Comparison of ENCODE assay signal across 8 mouse cellular contexts in the genomic region with DNA sequence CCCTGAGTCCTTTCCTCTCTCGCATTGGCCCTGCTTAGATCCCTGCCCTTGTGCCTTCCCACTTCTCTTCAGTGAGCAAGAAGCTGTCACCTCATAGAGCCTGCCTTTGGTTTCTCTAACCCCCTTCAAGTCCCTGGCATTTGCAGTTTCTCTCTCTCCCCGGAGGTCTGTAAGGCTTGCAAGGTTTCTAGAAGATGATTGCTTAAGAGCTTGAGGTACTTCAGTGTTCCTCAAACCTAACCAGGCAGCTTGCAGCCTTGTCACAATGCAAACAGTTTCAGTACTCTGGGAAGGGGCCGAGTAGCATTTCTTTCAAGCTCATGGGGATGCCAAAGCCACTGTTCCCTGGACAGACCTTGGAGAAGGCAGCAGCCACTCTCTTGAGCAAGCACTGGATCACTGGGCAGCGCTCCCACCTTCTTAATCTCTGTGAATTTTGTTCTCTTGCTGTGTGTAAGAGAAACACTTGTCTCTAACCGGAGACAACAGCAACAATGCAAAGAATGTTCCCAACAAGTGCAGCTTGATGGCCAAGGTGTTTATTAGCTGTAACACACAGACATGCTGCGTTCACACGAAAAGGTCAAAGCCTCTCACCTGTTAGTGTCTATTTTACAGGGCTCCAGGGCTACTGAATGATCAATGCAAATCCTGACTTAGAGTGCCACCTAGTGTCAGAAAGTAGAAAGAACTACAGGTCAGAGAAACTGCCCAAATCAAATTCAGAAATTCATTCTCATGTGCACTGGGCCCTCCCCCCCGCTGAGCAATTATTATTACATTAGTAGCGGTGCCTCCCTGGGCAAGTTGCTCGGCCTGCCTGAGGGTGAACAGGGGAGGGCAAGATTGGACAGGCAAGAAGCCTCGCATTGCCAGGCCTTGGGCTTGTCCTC. TPM values are rescaled to one million over a fixed set of nuclear protein-coding genes. Genes with fewer than 3 reads are reported as not detected.
DNase-seq lines count a peak whose midpoint lies in the region; ATAC-seq lines count a peak whose summit lies in the region.
"Had no signal": no experiment of that assay in that cellular context is flagged by ENCODE, and none has a peak within 500 bp of the region (broad histone marks: within the 10 kb centered on the region; RNA-seq: fewer than 3 reads in every experiment).

No protein-coding gene starts in this region.

- peak overlapping the region; percentile 14; the same call in 1 of the 2 replicates for H3K9ac ChIP-seq in hindbrain, embryonic 15.5 days
- no peak overlapping the region for H3K9ac ChIP-seq in liver, embryonic 16.5 days (ENCODE audit: low read depth, low read length)
- no peak overlapping the region for H3K9ac ChIP-seq in neural tube, embryonic 11.5 days (ENCODE audit: low read length)

- peak; percentile 75 for DNase-seq in thymus, postnatal 0 days (ENCODE audit: low spot score)
- DNase-seq in thymus, adult 18-20 months: no peak
- DNase-seq in brain, adult 2 months (ENCODE audit: low read depth, low spot score): peak; percentile 85
- peak; percentile 43 for DNase-seq in neural tube, embryonic 11.5 days (ENCODE audit: low spot score)

- 34% methylated on average over 11 of the region's 11 CpGs for WGBS in hindbrain, embryonic 15.5 days
- WGBS in liver, embryonic 16.5 days (ENCODE audit: insufficient replicate concordance): 30% methylated on average over 11 of the region's 11 CpGs
- 35% methylated on average over 11 of the region's 11 CpGs for WGBS in neural tube, embryonic 11.5 days

- peaks cover 3% of the 10 kb centered on the region for H3K4me1 ChIP-seq in hindbrain, embryonic 15.5 days (replicated peaks)
- H3K4me1 ChIP-seq in liver, embryonic 16.5 days (ENCODE audit: control insufficient read depth, low read depth, low read length): no peaks in the 10 kb centered on the region; the same call in 1 of the 2 replicates
- H3K4me1 ChIP-seq in neural tube, embryonic 11.5 days (ENCODE audit: control insufficient read depth, insufficient read depth, low read length): no peaks in the 10 kb centered on the region

- H3K9me3 ChIP-seq in hindbrain, embryonic 15.5 days: no peaks in the 10 kb centered on the region
- H3K9me3 ChIP-seq in liver, embryonic 16.5 days (replicated peaks; ENCODE audit: control insufficient read depth, low read length): no peaks in the 10 kb centered on the region
- H3K9me3 ChIP-seq in neural tube, embryonic 11.5 days (ENCODE audit: control insufficient read depth, low read length): no peaks in the 10 kb centered on the region

- H3K27me3 ChIP-seq in hindbrain, embryonic 15.5 days: no peaks in the 10 kb centered on the region
- H3K27me3 ChIP-seq in liver, embryonic 16.5 days (ENCODE audit: control insufficient read depth, insufficient read depth, low read depth, low read length): no peaks in the 10 kb centered on the region; the same call in none of the 2 replicates
- no peaks in the 10 kb centered on the region for H3K27me3 ChIP-seq in neural tube, embryonic 11.5 days (ENCODE audit: control insufficient read depth, insufficient read depth, low read length)

- ATAC-seq in erythroid progenitor cell, adult 5-6 weeks (replicated peaks; ENCODE audit: low FRiP score, poor library complexity, severe bottlenecking): peak; percentile 70
- peak; percentile 87 for ATAC-seq in hindbrain, embryonic 15.5 days (ENCODE audit: low FRiP score, low read depth)
- peak; percentile 51 for ATAC-seq in liver, embryonic 16.5 days (ENCODE audit: low read depth)
- peak; percentile 74 for ATAC-seq in neural tube, embryonic 11.5 days (ENCODE audit: insufficient read depth, low FRiP score, low TSS enrichment)

- no peak overlapping the region for H3K4me3 ChIP-seq in hindbrain, embryonic 15.5 days
- H3K4me3 ChIP-seq in liver, embryonic 16.5 days (ENCODE audit: low read depth, low read length): no peak overlapping the region
- H3K4me3 ChIP-seq in neural tube, embryonic 11.5 days (ENCODE audit: low read depth, low read length): no peak overlapping the region

- H3K27ac ChIP-seq in hindbrain, embryonic 15.5 days (replicated peaks): no peak overlapping the region
- no peak overlapping the region for H3K27ac ChIP-seq in liver, embryonic 16.5 days (ENCODE audit: low read length)
- H3K27ac ChIP-seq in neural tube, embryonic 11.5 days (ENCODE audit: low read depth, low read length): no peak overlapping the region

- no peaks in the 10 kb centered on the region for H3K36me3 ChIP-seq in hindbrain, embryonic 15.5 days
- no peaks in the 10 kb centered on the region for H3K36me3 ChIP-seq in liver, embryonic 16.5 days (ENCODE audit: control insufficient read depth, insufficient read depth)
- H3K36me3 ChIP-seq in neural tube, embryonic 11.5 days (ENCODE audit: control insufficient read depth, insufficient read depth, low read length): no peaks in the 10 kb centered on the region

- H3K4me2 ChIP-seq in hindbrain, embryonic 15.5 days: no peak overlapping the region
- no peak overlapping the region for H3K4me2 ChIP-seq in liver, embryonic 16.5 days (ENCODE audit: low read depth, low read length)
- no peak overlapping the region for H3K4me2 ChIP-seq in neural tube, embryonic 11.5 days (ENCODE audit: low read depth)

RNA-seq across cellular contexts. Expression of gene Ccdc86, which starts 10.3 kb away (rescaled TPM):
- polyA plus RNA-seq in thymus, postnatal 0 days (2015; fragmentation: Nextera tagmentation; extraction: Ambion mirVana): 23.4 and 25.1 TPM in 2 replicates
- total RNA-seq in erythroid progenitor cell, adult 5-6 weeks (2015; ENCODE audit: low replicate concordance): 2.5 and 6.3 TPM in 2 replicates
- 1.9 and 3.9 TPM in 2 replicates for total RNA-seq in erythroid progenitor cell, adult 5-6 weeks (2017; ENCODE audit: low replicate concordance)
- 14.6 and 14.9 TPM in 2 replicates for polyA plus RNA-seq in hindbrain, embryonic 15.5 days (2015; fragmentation: Nextera tagmentation; extraction: Ambion mirVana)
- 9.0 and 9.1 TPM in 2 replicates for polyA plus RNA-seq in liver, embryonic 16.5 days (2015; fragmentation: Nextera tagmentation; extraction: Ambion mirVana)
- polyA plus RNA-seq in neural tube, embryonic 11.5 days (2014; fragmentation: Nextera tagmentation; extraction: Ambion mirVana): 23.4 and 24.1 TPM in 2 replicates

RNA-seq across cellular contexts. Expression of gene Ms4a10, which starts 15.1 kb away (rescaled TPM):
- 0.30 and 0.64 TPM in 2 replicates for polyA plus RNA-seq in thymus, postnatal 0 days (2015; fragmentation: Nextera tagmentation; extraction: Ambion mirVana)
- not detected in 2 replicates for total RNA-seq in erythroid progenitor cell, adult 5-6 weeks (2015; ENCODE audit: low replicate concordance)
- not detected in 2 replicates for total RNA-seq in erythroid progenitor cell, adult 5-6 weeks (2017; ENCODE audit: low replicate concordance)
- polyA plus RNA-seq in hindbrain, embryonic 15.5 days (2015; fragmentation: Nextera tagmentation; extraction: Ambion mirVana): not detected in 2 replicates
- polyA plus RNA-seq in liver, embryonic 16.5 days (2015; fragmentation: Nextera tagmentation; extraction: Ambion mirVana): 0.31 TPM in 1 of 2 replicates, not detected in the other
- polyA plus RNA-seq in neural tube, embryonic 11.5 days (2014; fragmentation: Nextera tagmentation; extraction: Ambion mirVana): not detected in 2 replicates
- polyA plus RNA-seq: heart, embryonic 14.5 days had no signal

RNA-seq across cellular contexts. Expression of gene Ptgdr2, which starts 22.4 kb away (rescaled TPM):
- polyA plus RNA-seq in thymus, postnatal 0 days (2015; fragmentation: Nextera tagmentation; extraction: Ambion mirVana): 0.27 and 0.39 TPM in 2 replicates
- total RNA-seq in erythroid progenitor cell, adult 5-6 weeks (2015; ENCODE audit: low replicate concordance): not detected in 2 replicates
- total RNA-seq in erythroid progenitor cell, adult 5-6 weeks (2017; ENCODE audit: low replicate concordance): not detected in 2 replicates
- polyA plus RNA-seq in hindbrain, embryonic 15.5 days (2015; fragmentation: Nextera tagmentation; extraction: Ambion mirVana): 0.08 and 0.09 TPM in 2 replicates
- polyA plus RNA-seq in liver, embryonic 16.5 days (2015; fragmentation: Nextera tagmentation; extraction: Ambion mirVana): 0.04 and 0.05 TPM in 2 replicates
- polyA plus RNA-seq in neural tube, embryonic 11.5 days (2014; fragmentation: Nextera tagmentation; extraction: Ambion mirVana): not detected in 2 replicates

RNA-seq across cellular contexts. Expression of gene Ms4a15, which starts 33.7 kb away (rescaled TPM):
- not detected in 2 replicates for polyA plus RNA-seq in thymus, postnatal 0 days (2015; fragmentation: Nextera tagmentation; extraction: Ambion mirVana)
- total RNA-seq in erythroid progenitor cell, adult 5-6 weeks (2015; ENCODE audit: low replicate concordance): not detected in 2 replicates
- total RNA-seq in erythroid progenitor cell, adult 5-6 weeks (2017; ENCODE audit: low replicate concordance): not detected in 2 replicates
- polyA plus RNA-seq in hindbrain, embryonic 15.5 days (2015; fragmentation: Nextera tagmentation; extraction: Ambion mirVana): 0.17 TPM in 1 of 2 replicates, not detected in the other
- not detected in 2 replicates for polyA plus RNA-seq in liver, embryonic 16.5 days (2015; fragmentation: Nextera tagmentation; extraction: Ambion mirVana)
- not detected in 2 replicates for polyA plus RNA-seq in neural tube, embryonic 11.5 days (2014; fragmentation: Nextera tagmentation; extraction: Ambion mirVana)

RNA-seq across cellular contexts. Expression of gene Zp1, which starts 38.9 kb away (rescaled TPM):
- 0.82 and 1.2 TPM in 2 replicates for polyA plus RNA-seq in thymus, postnatal 0 days (2015; fragmentation: Nextera tagmentation; extraction: Ambion mirVana)
- total RNA-seq in erythroid progenitor cell, adult 5-6 weeks (2015; ENCODE audit: low replicate concordance): not detected in 2 replicates
- total RNA-seq in erythroid progenitor cell, adult 5-6 weeks (2017; ENCODE audit: low replicate concordance): not detected in 2 replicates
- polyA plus RNA-seq in hindbrain, embryonic 15.5 days (2015; fragmentation: Nextera tagmentation; extraction: Ambion mirVana): 0.21 and 0.27 TPM in 2 replicates
- polyA plus RNA-seq in liver, embryonic 16.5 days (2015; fragmentation: Nextera tagmentation; extraction: Ambion mirVana): not detected in 2 replicates
- polyA plus RNA-seq in neural tube, embryonic 11.5 days (2014; fragmentation: Nextera tagmentation; extraction: Ambion mirVana): not detected in 2 replicates
- polyA plus RNA-seq: heart, embryonic 14.5 days had no signal

Comparison
In these comparisons a context has a peak if more than half of its experiments do, and no peak if none do; other contexts are left out.
1. DNase-seq: peak in thymus, postnatal 0 days (single experiment), brain, adult 2 months (single experiment) and neural tube, embryonic 11.5 days (single experiment); none in thymus, adult 18-20 months (0 of 2).
2. Peak in every context shown above with its lines, with median percentiles within 50 percentile points of each other: ATAC-seq.